Mouse (Mus musculus): ENCODE results near the gene Msh5. TPM values are rescaled to one million over a fixed set of nuclear protein-coding genes. Genes with fewer than 3 reads are reported as not detected.
"Not testable (repeated sequence)": the region's sequence is repeated elsewhere in the genome, so short reads cannot be mapped to it uniquely, and the experiment has no call there.

Msh5 gene
- polyA plus RNA-seq, 1 experiment from 2014 or later: 3.0 TPM

- H3K9me3 ChIP-seq: no peaks in the 10 kb centered on the region
- H3K4me1 ChIP-seq: no peaks in the 10 kb centered on the region
- H3K4me3 ChIP-seq: no peak overlapping the region
- no peaks in the 10 kb centered on the region for H3K36me3 ChIP-seq
- no peak for ATAC-seq (ENCODE audit: insufficient number of reproducible peaks, low FRiP score, low TSS enrichment, low read depth)
- no peaks in the 10 kb centered on the region for H3K27me3 ChIP-seq
- H3K4me2 ChIP-seq: no peak overlapping the region
- no peak overlapping the region for H3K9ac ChIP-seq
- no peak overlapping the region for H3K27ac ChIP-seq
- 83% methylated on average over 11 of the region's 11 CpGs for WGBS
These were observed 7.2 kb downstream of the Msh5 start for GRCm38 (mm10) chr17:35039121-35039873.

- Histone ChIP-seq H3K4me1 (0 out of 2 replicates have a peak, but pooled peaks cover 1% of the 10 kb centered on the region), H3K4me2 (no peak overlapping the region), H3K27me3 (no peaks in the 10 kb centered on the region), H3K9me3 (no peaks in the 10 kb centered on the region), H3K27ac (no peak overlapping the region), H3K4me3 (no peak overlapping the region), H3K36me3 (no peaks in the 10 kb centered on the region), H3K9ac (no peak overlapping the region)
- WGBS: 64% methylated on average over 6 of the region's 6 CpGs
- no peak for ATAC-seq (ENCODE audit: insufficient number of reproducible peaks, low FRiP score, low TSS enrichment, low read depth)
These were observed 11.6 kb downstream of the Msh5 start for GRCm38 (mm10) chr17:35034896-35035295.

- not testable (repeated sequence) for H3K27me3 ChIP-seq; H3K4me2 ChIP-seq; ATAC-seq (ENCODE audit: insufficient number of reproducible peaks, low FRiP score, low TSS enrichment, low read depth); H3K4me1 ChIP-seq; H3K9ac ChIP-seq; H3K4me3 ChIP-seq; H3K9me3 ChIP-seq; H3K36me3 ChIP-seq; H3K27ac ChIP-seq
- 68% methylated on average over 1 of the region's 1 CpGs for WGBS
These were observed 12.8 kb downstream of the Msh5 start for GRCm38 (mm10) chr17:35033703-35034102.

- H3K27ac ChIP-seq: no peak overlapping the region
- peaks cover 11% of the 10 kb centered on the region for H3K4me1 ChIP-seq
- H3K4me3 ChIP-seq: no peak overlapping the region
- H3K4me2 ChIP-seq: no peak overlapping the region
- H3K27me3 ChIP-seq: no peaks in the 10 kb centered on the region
- 65% methylated on average over 8 of the region's 8 CpGs for WGBS
- H3K9ac ChIP-seq: no peak overlapping the region
- no peaks in the 10 kb centered on the region for H3K9me3 ChIP-seq
- H3K36me3 ChIP-seq: no peaks in the 10 kb centered on the region
- no peak for ATAC-seq (ENCODE audit: insufficient number of reproducible peaks, low FRiP score, low TSS enrichment, low read depth)
These were observed 14.1 kb downstream of the Msh5 start for GRCm38 (mm10) chr17:35032323-35032870.

- 81% methylated on average over 7 of the region's 7 CpGs for WGBS
- H3K4me3 ChIP-seq: no peak overlapping the region
- no peak for ATAC-seq (ENCODE audit: insufficient number of reproducible peaks, low FRiP score, low TSS enrichment, low read depth)
- peaks cover 14% of the 10 kb centered on the region for H3K4me1 ChIP-seq
- H3K9ac ChIP-seq: no peak overlapping the region
- no peaks in the 10 kb centered on the region for H3K27me3 ChIP-seq
- H3K36me3 ChIP-seq: no peaks in the 10 kb centered on the region
- H3K4me2 ChIP-seq: no peak overlapping the region
- no peaks in the 10 kb centered on the region for H3K9me3 ChIP-seq
- no peak overlapping the region for H3K27ac ChIP-seq
These were observed 14.7 kb downstream of the Msh5 start for GRCm38 (mm10) chr17:35031880-35032279.

GRCm38 (mm10) chr17:35031272-35031671 lies 15.3 kb downstream of the Msh5 start:
- 89% methylated on average over 11 of the region's 11 CpGs for WGBS

GRCm38 (mm10) chr17:35029691-35030532 lies 16.6 kb downstream of the Msh5 start:
- Histone ChIP-seq H3K27me3 (no peaks in the 10 kb centered on the region), H3K9me3 (no peaks in the 10 kb centered on the region), H3K4me2 (no peak overlapping the region), H3K36me3 (no peaks in the 10 kb centered on the region), H3K9ac (no peak overlapping the region), H3K4me3 (no peak overlapping the region), H3K27ac (no peak overlapping the region), H3K4me1 (peaks cover 30% of the 10 kb centered on the region)
- no peak for ATAC-seq (ENCODE audit: insufficient number of reproducible peaks, low FRiP score, low TSS enrichment, low read depth)
- WGBS: 38% methylated on average over 19 of the region's 19 CpGs

More at GRCm38 (mm10) chr17:35031272-35031671, 15.3 kb downstream of the Msh5 start:
- Histone ChIP-seq H3K27ac (no peak overlapping the region), H3K9ac (no peak overlapping the region), H3K4me2 (no peak overlapping the region), H3K9me3 (no peaks in the 10 kb centered on the region), H3K36me3 (no peaks in the 10 kb centered on the region), H3K4me1 (peaks cover 19% of the 10 kb centered on the region), H3K27me3 (no peaks in the 10 kb centered on the region), H3K4me3 (no peak overlapping the region)
- ATAC-seq (ENCODE audit: insufficient number of reproducible peaks, low FRiP score, low TSS enrichment, low read depth): no peak

- Histone ChIP-seq H3K4me1 (peaks cover 33% of the 10 kb centered on the region), H3K9me3 (no peaks in the 10 kb centered on the region), H3K4me3 (no peak overlapping the region), H3K9ac (no peak overlapping the region), H3K36me3 (no peaks in the 10 kb centered on the region), H3K4me2 (no peak overlapping the region), H3K27ac (no peak overlapping the region), H3K27me3 (no peaks in the 10 kb centered on the region)
- no peak for ATAC-seq (ENCODE audit: insufficient number of reproducible peaks, low FRiP score, low TSS enrichment, low read depth)
- WGBS: 84% methylated on average over 2 of the region's 2 CpGs
These were observed 18.2 kb downstream of the Msh5 start for GRCm38 (mm10) chr17:35028315-35028714.

GRCm38 (mm10) chr17:35027277-35028068 lies 19.1 kb downstream of the Msh5 start, which contains the start of gene Sapcd1:
TSS of gene Sapcd1 (minus strand) at chr17:35028016.
- Histone ChIP-seq H3K4me1 (peaks cover 33% of the 10 kb centered on the region), H3K9ac (no peak within 1 kb of the TSS; the same call in 1 of the 2 replicates), H3K9me3 (no peaks in the 10 kb centered on the region), H3K4me2 (peak within 1 kb of the TSS; percentile 31; the same call in 1 of the 2 replicates), H3K4me3 (peak within 1 kb of the TSS; percentile 14), H3K36me3 (no peaks in the 10 kb centered on the region), H3K27ac (peak within 1 kb of the TSS; percentile 69), H3K27me3 (no peaks in the 10 kb centered on the region)
- WGBS: 31% methylated on average over 13 of the region's 13 CpGs
- ATAC-seq (ENCODE audit: insufficient number of reproducible peaks, low FRiP score, low TSS enrichment, low read depth): peak; percentile 67; the same call in 1 of the 2 replicates

- WGBS: 74% methylated on average over 5 of the region's 5 CpGs
These were observed 20.3 kb downstream of the Msh5 start for GRCm38 (mm10) chr17:35026206-35026605.

More at GRCm38 (mm10) chr17:35026206-35026605, 20.3 kb downstream of the Msh5 start:
- Histone ChIP-seq H3K4me2 (peak overlapping the region; percentile 7; the same call in 1 of the 2 replicates), H3K27ac (peak overlapping the region; percentile 57; the same call in 1 of the 2 replicates), H3K36me3 (no peaks in the 10 kb centered on the region), H3K9me3 (no peaks in the 10 kb centered on the region), H3K27me3 (no peaks in the 10 kb centered on the region), H3K4me1 (peaks cover 37% of the 10 kb centered on the region), H3K9ac (no peak overlapping the region), H3K4me3 (no peak overlapping the region)
- ATAC-seq (ENCODE audit: insufficient number of reproducible peaks, low FRiP score, low TSS enrichment, low read depth): no peak

Measured in limb, embryonic 15.5 days (tissue).